Mouse (Mus musculus) heart, adult 9 months (tissue): Measurements from ENCODE around the gene Lfng.

Experiments
- DNase-seq, 2 experiments: peaks; one replicate each; pipeline ENCODE4 v3.0.0; 2022; ENCODE audit warnings: low spot score in 2 of 2

Gene Lfng

DNA sequence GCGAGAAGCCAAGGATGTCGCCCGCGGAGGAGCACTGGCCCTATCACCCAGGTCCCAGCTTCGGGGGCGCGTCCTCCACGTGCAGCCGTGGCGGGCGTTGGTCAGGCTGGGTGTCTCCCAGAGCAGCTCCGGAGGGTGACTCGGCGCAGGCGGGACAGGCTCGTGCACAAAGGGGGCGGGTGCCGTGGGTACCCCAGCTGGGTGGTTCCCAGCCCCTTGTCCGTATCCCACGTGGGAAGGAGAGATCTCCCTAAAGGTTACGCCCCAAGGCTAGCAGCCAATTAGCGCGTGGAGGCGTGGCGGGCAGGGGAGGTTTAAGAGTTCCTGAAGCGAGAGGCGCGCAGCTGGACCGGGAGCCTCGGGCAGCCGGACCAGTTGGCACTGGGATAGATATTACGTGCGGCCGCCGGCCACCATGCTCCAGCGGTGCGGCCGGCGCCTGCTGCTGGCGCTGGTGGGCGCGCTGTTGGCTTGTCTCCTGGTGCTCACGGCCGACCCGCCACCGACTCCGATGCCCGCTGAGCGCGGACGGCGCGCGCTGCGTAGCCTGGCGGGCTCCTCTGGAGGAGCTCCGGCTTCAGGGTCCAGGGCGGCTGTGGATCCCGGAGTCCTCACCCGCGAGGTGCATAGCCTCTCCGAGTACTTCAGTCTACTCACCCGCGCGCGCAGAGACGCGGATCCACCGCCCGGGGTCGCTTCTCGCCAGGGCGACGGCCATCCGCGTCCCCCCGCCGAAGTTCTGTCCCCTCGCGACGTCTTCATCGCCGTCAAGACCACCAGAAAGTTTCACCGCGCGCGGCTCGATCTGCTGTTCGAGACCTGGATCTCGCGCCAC is at the start of gene Lfng:
Lfng (plus strand) TSS at position 320 of the 835 bp plus-strand sequence.
- peak; percentile 94 to 96 for DNase-seq

DNA sequence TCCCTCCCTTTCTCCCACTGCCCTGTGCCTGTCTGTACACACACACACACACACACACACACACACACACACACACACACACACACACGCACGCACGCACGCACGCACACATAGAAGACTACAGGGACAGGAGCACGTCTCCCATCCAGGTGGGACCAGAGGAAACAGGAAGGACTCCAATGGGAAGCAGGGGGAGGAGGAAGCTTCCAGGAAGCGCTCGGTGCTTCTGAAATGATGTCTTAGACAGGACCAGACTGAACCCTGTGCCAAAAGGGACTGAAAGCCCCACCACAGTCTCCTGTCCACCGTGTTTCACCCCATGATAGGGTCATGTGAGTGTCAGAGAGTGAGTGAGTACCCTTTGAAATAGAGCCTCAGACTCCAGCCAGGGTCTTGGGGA is 44.5 kb upstream of the Lfng start:
- DNase-seq, result no peak

DNA sequence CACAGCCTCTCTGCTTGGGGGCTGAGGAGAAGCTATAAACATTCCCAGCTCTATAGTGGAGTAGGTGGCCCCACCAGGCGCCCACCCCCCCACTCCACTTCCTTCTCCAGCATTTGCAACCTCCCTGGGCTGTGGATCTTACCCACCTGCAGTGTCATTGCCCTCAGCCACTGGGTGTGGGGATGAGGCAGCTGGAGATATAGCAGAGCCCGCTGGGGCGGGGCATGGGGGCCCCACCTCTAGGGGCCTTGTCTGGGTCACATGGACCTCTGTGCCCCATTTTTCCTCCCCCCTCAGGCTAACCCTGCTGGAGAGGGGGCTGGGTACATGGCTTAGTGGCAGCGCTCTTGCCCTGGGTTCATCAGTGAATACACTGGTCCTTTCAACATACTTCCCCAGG is 42.2 kb upstream of the Lfng start, which contains the start of gene Grifin:
Grifin (minus strand) TSS at position 176 of the 400 bp plus-strand sequence.
- no peak for DNase-seq

DNA sequence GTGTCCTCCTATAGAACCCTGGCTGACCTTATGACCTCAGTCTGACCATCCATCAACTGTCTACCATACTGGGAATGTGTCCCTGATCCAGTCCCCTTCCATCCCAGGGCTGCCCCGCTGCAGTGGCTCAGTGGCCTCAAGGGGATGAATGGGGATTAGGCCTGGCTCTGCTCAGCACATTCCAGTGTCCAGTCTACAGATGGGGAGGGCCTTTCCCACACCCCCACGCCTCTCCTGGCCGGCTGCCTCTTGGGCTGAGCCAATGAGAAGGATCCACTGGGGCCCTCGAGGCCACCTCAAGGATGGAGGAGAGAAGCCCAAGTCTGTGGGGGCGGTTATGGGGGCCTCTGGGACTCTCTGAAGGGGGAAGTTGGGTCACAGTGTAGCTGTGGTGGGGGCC is 41.7 kb upstream of the Lfng start:
- DNase-seq, result peak; percentile 75 to 81

DNA sequence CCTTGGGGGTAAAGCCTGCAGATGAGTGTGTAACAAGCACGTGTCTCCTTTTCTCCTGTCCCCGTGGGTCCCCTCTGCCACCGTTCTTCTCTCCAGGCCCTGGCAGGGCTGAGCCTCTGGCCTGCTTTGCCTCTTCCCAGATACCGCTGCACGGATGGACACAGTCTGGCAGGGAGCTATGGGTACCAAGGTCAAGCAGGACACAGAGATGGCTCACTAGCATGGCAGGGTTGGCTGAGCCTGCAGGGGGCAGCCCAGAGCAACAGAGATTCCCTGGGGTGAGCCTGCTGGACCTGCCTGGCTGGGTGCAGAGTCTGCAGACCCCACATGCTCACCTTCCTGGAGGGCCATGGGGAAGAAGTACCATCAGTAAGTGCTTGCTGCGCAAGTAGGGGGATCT is 41.3 kb upstream of the Lfng start:
- DNase-seq, result peak in 1 of 2 experiments; percentile 41

DNA sequence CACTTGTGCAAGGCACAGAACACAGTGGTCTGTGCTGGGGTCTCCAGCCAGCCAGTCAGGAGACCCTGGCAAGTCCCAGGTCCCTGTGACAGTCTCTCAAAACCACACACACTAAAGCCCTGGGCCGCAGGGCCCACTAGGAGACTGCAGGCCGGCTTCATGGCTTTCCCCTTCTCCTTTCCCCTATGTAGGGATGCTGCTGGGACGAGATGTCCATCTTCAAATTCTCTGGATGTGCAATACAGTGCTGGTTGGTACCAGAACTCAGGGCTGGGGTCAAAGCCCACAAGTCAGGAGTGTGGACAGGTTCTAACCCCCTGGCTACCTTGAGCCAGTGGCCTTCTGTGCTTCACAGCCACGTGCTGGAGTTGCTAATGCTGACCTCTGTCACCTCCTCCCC is 40.8 kb upstream of the Lfng start:
- no peak for DNase-seq

DNA sequence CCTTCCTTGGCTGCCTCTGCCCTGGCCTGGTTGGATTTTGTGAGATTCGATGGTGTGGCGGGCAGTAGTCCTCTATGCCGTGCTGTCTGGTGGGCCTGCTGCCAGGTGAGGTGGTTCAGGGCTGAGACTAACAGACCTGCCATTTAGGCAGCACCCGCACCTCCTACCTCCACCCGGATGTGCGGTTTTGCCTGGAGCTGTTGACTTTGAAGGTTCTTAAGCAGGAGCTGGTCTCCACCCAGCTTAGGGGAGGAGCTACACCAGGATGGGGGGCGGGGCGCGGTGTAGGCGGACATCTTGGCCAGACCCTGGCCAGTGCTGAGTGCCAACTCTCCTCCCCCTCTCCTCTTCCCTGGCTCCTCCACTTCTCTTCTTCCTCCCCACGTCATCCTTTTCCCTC is 39.8 kb upstream of the Lfng start:
- DNase-seq, result peak; percentile 69 to 73

DNA sequence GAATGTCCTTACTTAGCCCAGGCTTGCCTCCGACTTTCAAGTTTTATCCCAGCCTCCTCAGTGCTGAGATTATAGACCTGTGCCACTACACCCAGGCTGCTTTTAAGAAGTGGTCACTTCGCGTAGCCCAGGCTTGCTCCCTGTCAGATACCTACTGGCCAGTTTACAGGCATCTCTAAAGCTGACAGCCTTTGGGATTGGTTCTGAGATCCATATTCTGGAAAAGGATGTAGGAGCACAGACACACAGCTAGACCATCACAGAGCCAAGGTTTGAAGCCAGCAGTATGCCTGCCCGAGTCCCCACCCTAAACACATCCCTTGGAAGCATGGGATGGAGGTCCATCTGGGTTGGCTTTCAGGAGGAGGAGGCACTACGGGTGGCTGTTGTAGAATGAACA is 39.4 kb upstream of the Lfng start:
- no peak for DNase-seq

DNA sequence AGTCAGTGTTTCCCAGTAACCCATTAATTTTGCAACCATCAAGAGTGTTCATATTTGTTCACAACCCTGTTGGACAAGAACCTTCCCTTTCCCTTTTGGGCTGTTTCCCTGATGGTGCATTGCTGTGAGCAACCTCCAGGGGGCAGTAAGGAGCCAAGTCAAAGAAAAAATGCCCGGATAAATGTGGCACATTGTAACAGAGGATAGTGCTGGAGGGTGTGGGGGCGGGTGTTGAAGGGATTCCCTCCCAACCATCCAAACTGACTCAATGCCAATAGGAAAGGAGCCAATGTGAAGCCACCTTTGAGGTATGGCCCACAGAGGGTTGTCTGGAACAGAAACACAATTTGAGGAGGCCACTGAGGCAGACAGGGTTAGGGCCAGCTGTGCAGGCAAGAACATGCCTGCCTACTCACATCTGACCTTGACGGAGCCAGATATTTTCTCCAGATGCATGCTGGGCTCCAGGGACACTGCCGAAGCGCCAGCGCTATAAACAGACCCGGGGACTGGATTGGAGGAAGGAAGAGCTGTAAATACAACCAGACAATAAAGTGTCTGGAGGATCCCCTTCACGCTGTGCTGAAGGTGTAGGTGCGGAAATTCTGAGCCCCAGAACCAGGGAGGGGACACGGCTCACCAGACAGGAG is 38.7 kb upstream of the Lfng start:
- DNase-seq, result peak; percentile 69 to 72

DNA sequence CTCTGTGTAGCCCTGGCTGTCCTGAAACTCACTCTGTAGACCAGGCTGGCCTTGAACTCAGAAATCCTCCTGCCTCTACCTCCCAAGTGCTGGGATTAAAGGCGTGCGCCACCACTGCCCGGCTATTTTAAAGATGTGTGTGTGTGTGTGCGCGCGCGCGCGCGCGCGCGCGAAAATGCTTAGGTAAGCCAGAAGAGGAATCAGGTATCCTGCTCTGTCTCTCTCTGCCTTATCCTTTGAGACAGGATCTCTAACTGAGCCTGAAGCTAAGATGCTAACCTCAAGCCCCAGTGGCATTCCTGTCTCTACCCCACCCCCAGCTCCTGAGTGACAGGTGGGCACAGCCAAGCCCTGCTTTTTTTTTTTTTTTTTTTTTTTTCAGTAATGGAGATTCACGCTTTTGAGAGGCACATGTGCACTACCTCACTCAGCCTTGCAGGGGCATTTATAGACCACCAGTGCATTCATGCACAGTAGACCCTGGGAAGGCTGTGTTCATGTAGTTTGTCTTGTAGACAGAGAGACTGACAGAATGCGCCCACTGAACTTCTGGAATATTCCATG is 38.0 kb upstream of the Lfng start:
- no peak for DNase-seq

DNA sequence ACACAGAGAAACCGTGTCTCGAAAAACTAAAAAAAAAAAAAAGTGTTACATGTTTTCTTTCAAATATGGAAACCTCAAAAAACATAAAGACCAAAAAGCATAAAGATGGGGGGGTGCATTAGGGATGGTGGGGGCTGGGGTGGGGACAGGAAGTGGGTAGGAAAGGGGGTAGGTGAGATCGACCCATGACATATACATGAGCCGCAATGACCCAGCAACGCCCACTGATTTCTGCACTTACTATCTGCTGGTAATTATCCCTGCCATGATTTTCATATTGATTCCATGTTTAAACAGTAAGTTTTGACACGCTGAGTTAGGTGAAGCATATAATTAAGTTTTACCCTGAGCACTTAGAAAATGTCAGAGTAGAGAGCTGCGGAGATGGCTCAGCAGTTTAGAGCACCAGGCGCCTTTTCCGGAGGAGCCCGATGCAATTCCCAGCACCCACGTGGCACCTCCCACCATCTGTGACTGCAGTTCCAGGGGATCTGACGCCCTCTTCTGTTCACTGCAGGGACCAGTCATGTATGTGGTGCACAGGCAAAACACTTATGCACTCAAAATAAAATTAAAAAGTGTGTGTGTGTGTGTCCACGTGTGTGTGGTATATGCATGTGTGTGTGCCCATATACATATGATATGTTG is 36.8 kb upstream of the Lfng start:
- no peak for DNase-seq

DNA sequence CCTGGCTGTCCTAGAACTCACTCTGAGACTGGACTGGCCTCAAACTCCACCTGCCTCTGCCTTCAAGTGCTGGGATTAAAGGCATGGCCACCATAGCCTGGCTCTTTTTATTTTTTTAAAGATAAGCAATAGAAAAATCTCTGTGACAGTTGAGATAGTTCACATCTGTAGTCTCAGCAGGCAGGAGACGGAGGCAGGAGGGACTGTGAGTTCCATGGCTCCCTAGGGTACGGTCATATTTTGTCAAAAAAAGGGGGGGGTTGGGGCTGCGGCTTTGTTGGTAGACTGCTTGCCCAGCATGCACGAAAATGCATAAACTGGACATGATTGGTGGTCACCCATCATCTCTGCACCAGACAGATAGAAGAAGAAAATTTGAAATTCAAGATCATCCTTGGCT is 35.9 kb upstream of the Lfng start:
- no peak for DNase-seq

DNA sequence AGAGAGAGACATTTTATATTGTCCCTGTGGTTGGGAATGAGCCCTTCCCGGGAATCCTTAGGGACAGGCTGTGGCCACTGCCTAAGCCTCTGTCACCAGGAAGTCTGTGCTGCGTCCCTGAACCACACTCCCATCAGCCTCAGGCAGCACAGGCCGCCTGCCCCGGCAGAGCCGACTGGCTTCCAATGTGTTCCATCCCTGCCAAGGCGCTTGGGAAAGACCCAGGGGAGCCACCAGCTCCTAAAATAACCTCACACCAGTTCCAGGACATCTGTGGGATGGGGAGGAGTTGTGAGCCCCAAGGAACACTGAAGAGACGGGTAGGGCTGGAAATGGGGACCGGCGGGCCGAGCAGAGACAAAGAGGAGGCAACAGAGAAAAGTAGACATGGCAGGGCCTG is 35.4 kb upstream of the Lfng start:
- peak; percentile 92 to 94 for DNase-seq

DNA sequence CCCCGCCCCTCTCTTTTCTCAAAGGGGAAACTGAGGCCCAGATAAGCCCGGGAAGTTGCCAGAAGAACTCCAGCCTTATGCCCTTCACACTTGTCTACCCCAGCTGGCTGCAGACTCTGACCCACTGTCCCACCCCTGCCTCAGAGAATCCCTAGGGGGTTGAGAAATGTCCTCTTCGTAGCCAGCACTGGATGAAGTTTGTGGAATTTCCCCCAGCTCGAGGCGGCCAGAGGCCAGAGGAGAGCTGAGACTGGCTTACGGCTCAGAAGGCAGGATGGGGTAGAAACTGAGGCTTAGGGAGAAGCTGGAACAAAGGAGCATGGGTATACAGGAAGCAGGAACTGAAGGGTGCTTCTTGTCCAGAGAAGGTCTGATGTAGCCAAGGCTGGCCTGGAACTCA is 34.5 kb upstream of the Lfng start:
- peak; percentile 85 to 86 for DNase-seq

DNA sequence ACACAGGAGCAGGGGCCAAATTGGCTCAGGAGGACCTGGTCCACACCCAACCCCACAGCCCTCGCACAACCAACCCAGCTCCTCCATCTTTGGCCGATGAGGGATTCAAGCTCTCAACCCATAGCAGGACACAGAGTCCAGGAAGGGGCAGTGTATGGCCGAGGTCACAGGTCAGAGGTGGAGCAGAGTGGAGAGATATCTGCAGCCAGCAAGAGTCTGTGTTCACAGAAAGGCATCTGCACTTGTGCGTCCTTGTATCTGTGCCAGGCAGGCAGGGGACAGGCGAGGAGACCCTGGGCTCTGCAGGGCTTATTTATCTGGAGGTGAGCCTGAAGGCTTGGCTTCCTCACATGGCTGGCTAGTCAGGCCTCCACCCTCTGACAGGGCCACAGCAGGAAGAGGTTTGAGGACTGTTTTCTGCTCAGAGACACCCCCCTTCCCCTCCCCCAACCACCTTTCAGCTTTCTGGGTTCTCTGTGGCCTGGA is 31.7 kb upstream of the Lfng start:
- DNase-seq, result peak; percentile 72 to 80

DNA sequence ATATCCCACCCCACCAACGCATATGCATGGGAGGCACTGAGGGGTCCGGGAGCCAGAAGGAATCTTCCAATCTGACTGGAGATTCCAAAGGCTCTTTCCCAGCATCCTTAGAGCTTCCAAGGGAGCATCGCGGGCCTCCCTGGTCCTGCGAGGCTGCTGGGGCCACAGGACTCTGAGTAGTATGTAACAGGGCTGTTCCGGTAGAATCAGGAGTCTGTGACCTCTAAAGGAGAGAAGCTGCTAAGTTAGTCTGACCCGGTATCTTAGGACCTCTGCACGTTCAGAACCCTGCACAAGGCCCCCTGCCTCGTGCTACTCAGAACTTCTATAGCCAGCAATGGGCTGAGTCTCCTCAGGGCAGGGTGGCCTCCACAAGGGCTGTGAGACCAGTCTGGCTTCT is 27.9 kb upstream of the Lfng start:
- DNase-seq, result no peak

DNA sequence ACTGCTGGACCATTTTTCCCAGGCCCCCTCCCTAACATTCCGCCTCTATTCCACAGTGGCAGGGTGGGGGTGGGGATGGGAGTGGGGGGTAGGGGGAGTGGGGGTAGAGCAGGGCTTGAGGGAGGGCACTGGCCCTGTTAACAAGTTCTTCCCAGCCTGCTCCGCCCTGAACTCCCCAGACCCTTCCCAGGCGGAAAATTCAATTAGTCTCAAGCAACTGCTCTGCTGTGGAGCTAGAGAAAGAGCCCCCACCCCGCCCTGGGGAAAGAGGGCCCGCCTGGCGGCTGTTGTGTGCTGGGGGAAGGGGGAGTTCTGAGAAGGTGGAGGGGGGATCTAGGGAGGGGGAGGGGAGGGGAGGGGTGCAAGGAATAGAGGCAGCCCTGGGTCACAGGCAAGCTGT is 27.3 kb upstream of the Lfng start:
- no peak for DNase-seq

DNA sequence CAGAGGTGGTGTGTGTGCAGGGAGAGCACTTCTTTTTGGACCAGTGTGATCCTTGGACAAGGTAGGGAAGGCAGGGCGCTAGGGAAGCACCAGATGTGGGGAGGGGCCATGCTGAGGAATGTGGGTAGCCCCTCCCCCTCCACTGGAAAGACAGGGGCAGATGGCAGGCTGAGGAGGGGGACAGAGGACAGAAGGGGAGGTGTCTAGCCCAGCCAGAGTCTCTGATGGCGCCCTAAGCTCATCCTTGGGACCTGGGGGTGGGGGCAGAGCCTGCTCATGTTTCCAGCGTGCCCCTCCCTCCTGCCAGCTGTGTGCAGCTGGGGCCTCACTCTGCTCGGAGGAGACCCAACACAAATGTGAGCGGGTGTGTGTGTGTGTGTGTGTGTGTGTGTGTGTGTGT is 25.6 kb upstream of the Lfng start:
- DNase-seq, result no peak

DNA sequence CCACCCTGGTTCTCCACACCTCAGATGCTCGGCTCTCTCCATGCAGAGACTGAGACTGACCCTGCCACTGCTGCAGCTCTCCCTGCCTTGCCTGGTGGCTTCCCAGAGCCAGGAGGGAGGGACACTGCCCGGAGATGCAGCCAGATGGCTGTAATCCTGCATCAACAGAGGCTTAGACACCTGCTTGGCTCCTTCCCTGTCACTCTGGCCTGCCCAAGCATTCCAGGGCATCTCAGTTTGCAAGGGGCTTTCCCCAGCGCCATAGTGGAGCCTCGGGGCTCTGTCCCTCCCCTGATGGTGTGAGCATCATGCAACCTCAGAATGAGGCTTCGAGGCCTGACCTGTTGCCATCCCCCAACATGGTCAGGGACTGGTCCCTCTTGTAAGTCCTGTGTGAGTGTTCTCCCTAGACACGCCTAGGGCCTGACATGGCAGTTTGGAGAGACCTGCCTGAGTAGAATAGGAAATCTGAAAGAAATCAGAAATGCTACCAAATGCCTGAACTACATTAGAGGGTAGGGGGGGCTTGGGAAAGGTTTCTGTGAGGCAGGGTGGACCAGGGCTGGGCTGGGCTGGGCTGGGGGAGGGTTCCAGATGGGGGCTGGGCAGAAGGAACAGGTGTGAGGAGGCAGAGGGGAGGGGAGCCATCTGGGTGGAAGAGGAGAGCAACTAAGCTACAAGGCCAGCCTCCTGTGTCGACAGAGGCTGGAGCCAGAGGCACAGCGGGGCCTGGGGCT is 24.0 kb upstream of the Lfng start:
- DNase-seq, result no peak

DNA sequence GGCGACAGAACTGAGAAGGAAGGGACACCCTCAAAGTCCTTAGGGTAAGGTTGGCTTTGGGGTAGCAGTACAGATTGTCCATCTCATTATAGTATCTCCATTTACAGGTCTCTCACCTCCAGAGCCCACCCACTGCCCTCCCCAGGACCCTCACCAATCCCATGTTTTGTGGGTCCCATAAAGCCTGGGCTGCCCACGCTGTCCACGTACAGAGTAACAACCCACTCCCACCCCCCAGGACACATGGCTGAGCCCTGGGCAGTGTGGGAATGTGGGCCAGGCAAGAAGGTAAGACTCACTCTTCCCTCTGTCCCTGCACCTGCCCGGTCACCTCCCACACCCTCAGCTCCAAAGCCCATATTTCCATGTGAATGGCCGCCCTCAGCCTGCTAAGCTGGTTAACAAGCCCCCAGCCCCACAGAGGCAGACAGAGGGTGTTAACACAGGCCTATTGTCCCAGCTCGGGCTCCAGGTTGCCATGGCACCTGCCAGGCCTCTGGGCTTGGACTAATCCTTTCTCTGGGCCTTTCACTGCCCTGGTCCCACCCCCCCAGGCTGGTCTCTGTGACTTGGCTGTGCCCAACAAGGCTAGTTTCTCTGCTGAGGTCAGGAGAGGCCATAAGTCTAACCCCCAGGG is 23.3 kb upstream of the Lfng start:
- no peak for DNase-seq
